Comparison of ENCODE assay signal across 8 mouse cellular contexts in the genomic region with DNA sequence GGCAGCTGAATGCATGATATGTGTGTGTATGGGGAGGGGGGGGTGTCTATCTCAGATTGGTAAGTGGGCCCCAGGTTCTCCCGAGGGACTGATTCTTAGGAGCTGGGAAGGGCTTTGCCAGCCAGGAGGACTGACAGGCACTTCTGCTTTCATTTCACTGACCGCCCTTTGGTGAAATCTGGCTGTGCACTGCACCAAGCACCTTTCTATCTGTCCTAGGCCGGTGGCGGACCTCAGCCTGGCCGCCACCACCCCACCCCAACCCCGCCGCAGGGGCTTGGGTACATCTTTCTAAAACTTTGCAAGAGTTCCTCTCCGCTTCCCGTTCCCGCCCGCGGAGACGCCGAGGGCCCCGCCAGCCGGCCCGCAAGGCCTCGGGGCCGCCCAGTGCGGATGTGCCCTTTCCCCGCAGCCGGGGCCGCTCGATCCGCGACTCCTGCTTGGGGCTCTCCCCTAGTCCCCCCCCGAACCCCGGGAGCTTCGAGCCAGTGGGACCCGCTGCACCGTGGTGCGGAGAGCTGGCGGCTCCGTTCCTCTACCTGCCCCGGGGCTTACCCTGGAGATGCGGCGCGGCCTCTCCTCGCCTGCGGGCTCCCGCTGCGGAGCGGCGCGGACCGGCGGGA. TPM values are rescaled to one million over a fixed set of nuclear protein-coding genes. Genes with fewer than 3 reads are reported as not detected.
DNase-seq lines count a peak whose midpoint lies in the region; ATAC-seq lines count a peak whose summit lies in the region.

No protein-coding gene starts in this region.

- peaks cover 25% of the 10 kb centered on the region for H3K4me1 ChIP-seq in intestine, embryonic 14.5 days (replicated peaks; ENCODE audit: control insufficient read depth, insufficient read depth, low read length)
- peaks cover 52% of the 10 kb centered on the region for H3K4me1 ChIP-seq in liver, embryonic 13.5 days (replicated peaks)

- peak overlapping the region; percentile 93 for H3K27ac ChIP-seq in intestine, embryonic 14.5 days (ENCODE audit: low read depth)
- H3K27ac ChIP-seq in liver, embryonic 13.5 days: peak overlapping the region; percentile 73

- H3K9me3 ChIP-seq in intestine, embryonic 14.5 days (ENCODE audit: control insufficient read depth, low read length): no peaks in the 10 kb centered on the region
- no peaks in the 10 kb centered on the region for H3K9me3 ChIP-seq in liver, embryonic 13.5 days (replicated peaks)

- under 1% methylated on average over 36 of the region's 47 CpGs for WGBS in intestine, embryonic 14.5 days
- under 1% methylated on average over 40 of the region's 47 CpGs for WGBS in liver, embryonic 13.5 days (ENCODE audit: insufficient replicate concordance)

- H3K4me2 ChIP-seq in intestine, embryonic 14.5 days (ENCODE audit: low read length): peak overlapping the region; percentile 84
- peak overlapping the region; percentile 93 for H3K4me2 ChIP-seq in liver, embryonic 13.5 days

- H3K4me3 ChIP-seq in intestine, embryonic 14.5 days (ENCODE audit: low read depth, low read length): peak overlapping the region; percentile 84
- peak overlapping the region; percentile 72 for H3K4me3 ChIP-seq in liver, embryonic 13.5 days (replicated peaks)

- H3K27me3 ChIP-seq in intestine, embryonic 14.5 days (replicated peaks; ENCODE audit: control insufficient read depth, insufficient read depth, low read length): no peaks in the 10 kb centered on the region
- peaks cover 20% of the 10 kb centered on the region for H3K27me3 ChIP-seq in liver, embryonic 13.5 days

- ATAC-seq in intestine, embryonic 14.5 days (replicated peaks; ENCODE audit: low FRiP score, low TSS enrichment, low read depth): peak; percentile 70
- ATAC-seq in liver, embryonic 13.5 days (ENCODE audit: low read depth): peak; percentile 55

- H3K36me3 ChIP-seq in intestine, embryonic 14.5 days (ENCODE audit: control insufficient read depth, insufficient read depth, low read length): no peaks in the 10 kb centered on the region
- H3K36me3 ChIP-seq in liver, embryonic 13.5 days: no peaks in the 10 kb centered on the region

- intact Hi-C loops in gastrocnemius, postnatal 36 days (cut with DNase I): no loop called here

- peak overlapping the region; percentile 98 for H3K9ac ChIP-seq in intestine, embryonic 14.5 days (ENCODE audit: low read length)
- peak overlapping the region; percentile 83 for H3K9ac ChIP-seq in liver, embryonic 13.5 days

- DNase-seq in right cerebral cortex, postnatal 10 days (ENCODE audit: low spot score in 2 of 2): peak; percentile 35
- DNase-seq in right cerebral cortex, adult 2 months (ENCODE audit: low spot score in 2 of 2): no peak
- DNase-seq in cerebellum, postnatal 14 days: peak; percentile 54 to 64
- DNase-seq in gastrocnemius, postnatal 36 days: peak; percentile 33 to 60
- peak; percentile 88 for DNase-seq in intestine, embryonic 14.5 days (ENCODE audit: low spot score)
- no peak for DNase-seq in liver, embryonic 13.5 days
- DNase-seq in natural killer cell, adult 2 months (ENCODE audit: low spot score in 2 of 2): peak; percentile 34 to 39
- peak; percentile 73 for DNase-seq in testis, postnatal 10 days (ENCODE audit: low spot score)

RNA-seq across cellular contexts. Expression of a gene that starts 0.7 kb away (rescaled TPM):
- 10 to 100 TPM; 17.0 to 17.9 TPM for total RNA-seq in gastrocnemius, postnatal 36 days (2021)
- polyA plus RNA-seq in intestine, embryonic 14.5 days (2014; fragmentation: Nextera tagmentation; extraction: Ambion mirVana): 29.1 and 30.6 TPM in 2 replicates
- 13.9 and 14.1 TPM in 2 replicates for polyA plus RNA-seq in liver, embryonic 13.5 days (2015; fragmentation: Nextera tagmentation; extraction: Ambion mirVana)

Comparison
In these comparisons a context has a peak if more than half of its experiments do, and no peak if none do; other contexts are left out.
1. DNase-seq: peak in right cerebral cortex, postnatal 10 days (2 of 2), cerebellum, postnatal 14 days (2 of 2), gastrocnemius, postnatal 36 days (2 of 2), intestine, embryonic 14.5 days (single experiment), natural killer cell, adult 2 months (2 of 2) and testis, postnatal 10 days (single experiment); none in right cerebral cortex, adult 2 months (0 of 2) and liver, embryonic 13.5 days (single experiment).